Mouse (Mus musculus) forebrain, embryonic 12.5 days (tissue): ENCODE measurements at regions not wholly inside any gene's neighbourhood (a gene's known extent, or its start where the extent isn't known, plus 50 kb on each side); places are given as distances from the start of the nearest gene placed in this dataset.

Source experiments
- ATAC-seq: fragments of 200-750 bp; cut with Nextera tagmentation; 2 replicates; pipeline ENCODE4 v1.8.0; 2017; ENCODE audit warnings: moderate TSS enrichment; ENCODE audit not compliant: low FRiP score
- H3K27ac ChIP-seq: fragments of 300-500 bp; sonication (generic); 2 replicates; pipeline ENCODE4 v1.5.1; 2016; ENCODE audit warnings: mild to moderate bottlenecking
- H3K27me3 ChIP-seq: fragments of 300-500 bp; sonication (generic); 2 replicates; pipeline ENCODE4 v1.6.1; 2016; ENCODE audit warnings: mild to moderate bottlenecking
- H3K36me3 ChIP-seq: fragments of 300-500 bp; sonication (generic); replicated peaks from 2 replicates; pipeline ENCODE4 v1.6.1; 2016; ENCODE audit warnings: mild to moderate bottlenecking
- H3K4me1 ChIP-seq: fragments of 300-500 bp; sonication (generic); 2 replicates; pipeline ENCODE4 v1.6.1; 2016
- H3K4me2 ChIP-seq: fragments of 300-500 bp; sonication (generic); 2 replicates; pipeline ENCODE4 v1.6.1; 2016; ENCODE audit warnings: mild to moderate bottlenecking, moderate library complexity
- H3K4me3 ChIP-seq: fragments of 300-500 bp; sonication (generic); replicated peaks from 2 replicates; pipeline ENCODE4 v1.5.1; 2016; ENCODE audit warnings: mild to moderate bottlenecking
- H3K9ac ChIP-seq: fragments of 300-500 bp; sonication (generic); 2 replicates; pipeline ENCODE4 v1.6.1; 2016; ENCODE audit warnings: mild to moderate bottlenecking
- H3K9me3 ChIP-seq: fragments of 300-500 bp; sonication (generic); 2 replicates; pipeline ENCODE4 v1.6.1; 2016
- WGBS: fragments of 180-500 bp; shearing (Covaris S2); methylation state at CpG from one replicate; pipeline ENCODE4 v1.1.7; 2016; 5-methylcytosine and 5-hydroxymethylcytosine counted together

DNA sequence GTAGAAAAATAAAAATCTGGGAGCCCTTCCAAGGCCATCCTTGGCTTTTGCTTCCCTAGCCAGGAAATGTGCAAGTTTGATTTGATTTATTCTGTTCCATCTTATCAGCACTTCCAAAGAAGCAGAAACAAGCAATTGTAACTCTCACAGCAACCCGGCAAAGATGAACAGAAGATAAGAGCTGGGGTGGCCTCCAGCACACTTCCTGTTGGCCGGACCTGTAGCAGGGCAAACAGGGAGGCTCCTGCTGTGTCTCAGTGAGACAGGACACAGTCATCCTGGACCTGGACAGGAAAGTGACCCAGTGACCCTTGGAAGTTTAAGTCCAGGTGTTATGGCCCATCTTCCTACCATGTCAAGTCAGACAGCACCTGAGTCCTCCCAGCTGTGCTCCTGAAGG lies 58.6 kb upstream of the Cldn5 start:
- no peak overlapping the region for H3K9ac ChIP-seq
- no peaks in the 10 kb centered on the region for H3K4me1 ChIP-seq
- no peak overlapping the region for H3K27ac ChIP-seq
- H3K27me3 ChIP-seq = peaks cover 4% of the 10 kb centered on the region; the same call in 1 of the 2 replicates
- H3K4me2 ChIP-seq = no peak overlapping the region
- H3K9me3 ChIP-seq = no peaks in the 10 kb centered on the region
- H3K4me3 ChIP-seq = no peak overlapping the region
- WGBS = 70% methylated on average over 2 of the region's 2 CpGs
- no peak for ATAC-seq
- H3K36me3 ChIP-seq = no peaks in the 10 kb centered on the region

DNA sequence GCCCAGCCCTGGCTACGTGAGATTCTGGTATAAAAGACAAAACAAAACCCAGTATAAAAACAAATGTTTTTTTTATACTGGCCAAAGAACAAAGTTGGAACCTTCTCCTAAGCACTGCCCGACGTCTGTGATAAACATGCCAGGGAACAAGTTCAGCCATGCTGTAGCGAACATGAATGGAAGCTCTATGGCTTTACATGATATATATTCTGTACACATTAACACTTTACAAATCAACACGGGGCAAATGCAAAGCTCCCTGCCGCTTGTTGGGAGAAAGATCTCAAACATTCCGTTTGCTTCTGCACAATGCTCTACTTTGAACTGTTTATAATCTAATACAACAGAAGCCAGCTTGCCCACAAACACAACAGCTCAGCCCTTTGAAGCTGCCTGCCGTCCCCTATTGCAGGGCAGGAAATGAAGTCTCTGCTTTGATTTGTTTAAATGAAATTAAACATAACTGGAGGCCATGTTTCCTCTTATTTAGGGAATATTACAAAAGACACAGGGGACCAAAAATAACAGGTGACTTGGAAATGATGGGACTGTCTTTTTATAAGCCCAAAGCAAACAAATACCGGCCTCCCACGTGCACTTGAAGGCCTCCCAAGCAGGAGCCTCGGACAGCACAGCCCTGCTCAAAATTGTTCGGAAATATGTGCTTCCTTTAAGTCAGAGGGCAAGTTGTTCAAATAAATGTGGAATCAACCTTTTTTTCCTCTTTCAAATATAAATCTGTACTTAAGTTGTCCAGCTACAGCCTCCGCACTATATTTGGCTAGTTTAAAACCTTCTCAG lies 56.0 kb upstream of the Cldn5 start:
- Histone ChIP-seq H3K9me3 (no peaks in the 10 kb centered on the region), H3K4me3 (no peak overlapping the region), H3K27me3 (peaks cover 4% of the 10 kb centered on the region; the same call in 1 of the 2 replicates), H3K4me1 (no peaks in the 10 kb centered on the region), H3K36me3 (no peaks in the 10 kb centered on the region), H3K9ac (no peak overlapping the region), H3K4me2 (no peak overlapping the region), H3K27ac (no peak overlapping the region)
- no peak for ATAC-seq
- WGBS = 66% methylated on average over 13 of the region's 13 CpGs

DNA sequence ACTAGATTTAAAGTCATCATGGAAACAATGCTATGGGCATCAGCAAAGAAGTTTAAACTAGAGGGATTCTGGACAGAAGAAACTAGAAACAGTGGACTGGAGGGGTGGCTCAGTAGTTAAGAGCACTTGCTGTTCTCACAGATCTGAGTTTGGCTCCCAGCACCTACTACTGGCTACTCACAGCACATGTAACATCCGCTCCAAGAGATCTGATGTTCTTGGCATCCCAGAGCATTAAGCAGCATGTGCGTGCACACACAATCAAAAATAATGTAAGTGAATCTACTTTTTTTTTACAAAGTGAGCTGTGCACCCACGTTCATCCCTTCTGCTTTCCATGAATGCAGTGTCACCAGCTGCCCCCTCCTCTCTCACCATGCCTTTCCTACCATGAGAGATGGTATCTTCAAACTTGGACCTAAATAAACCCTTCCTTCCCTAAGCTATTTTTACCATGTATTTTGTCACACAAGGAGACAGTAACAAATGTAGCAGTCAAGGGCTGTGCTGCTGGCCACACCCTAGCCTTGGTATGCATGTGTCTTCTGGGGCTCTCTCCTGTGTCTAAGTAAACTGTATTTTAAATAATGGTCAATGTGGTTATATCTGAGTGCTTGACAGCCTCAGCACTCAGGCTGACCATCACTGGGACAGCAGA lies 53.3 kb upstream of the Cldn5 start:
- Histone ChIP-seq H3K36me3 (no peaks in the 10 kb centered on the region), H3K9me3 (no peaks in the 10 kb centered on the region)
- 83% methylated on average over 3 of the region's 3 CpGs for WGBS

DNA sequence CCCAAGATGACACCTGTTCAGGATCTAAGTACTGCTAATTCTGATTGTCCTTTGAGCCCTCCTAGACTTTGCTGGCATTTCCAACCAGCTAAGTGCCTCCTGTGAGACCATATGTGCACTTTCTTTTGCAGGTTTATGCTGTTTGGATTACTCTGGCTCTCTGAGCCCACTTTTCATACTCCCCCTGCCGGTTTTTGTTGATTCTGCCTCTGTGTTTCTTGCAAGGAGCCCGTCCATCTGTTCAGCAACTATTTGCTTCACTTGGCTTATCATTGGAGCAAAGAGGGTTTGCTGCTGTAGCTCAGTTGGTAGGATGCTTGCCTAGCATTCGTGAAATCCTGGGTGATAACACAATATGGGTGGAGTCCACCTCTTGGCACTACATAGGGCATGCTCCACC lies 52.8 kb upstream of the Cldn5 start:
- no peak overlapping the region for H3K4me2 ChIP-seq
- no peaks in the 10 kb centered on the region for H3K9me3 ChIP-seq
- no peak overlapping the region for H3K27ac ChIP-seq
- no peak overlapping the region for H3K4me3 ChIP-seq
- no peak for ATAC-seq
- 55% methylated on average over 3 of the region's 3 CpGs for WGBS
- H3K9ac ChIP-seq = no peak overlapping the region
- H3K36me3 ChIP-seq = no peaks in the 10 kb centered on the region
- peaks cover 4% of the 10 kb centered on the region; the same call in 1 of the 2 replicates for H3K27me3 ChIP-seq
- H3K4me1 ChIP-seq = no peaks in the 10 kb centered on the region

More for the DNA sequence above, 53.3 kb upstream of the Cldn5 start:
- Histone ChIP-seq H3K4me1 (no peaks in the 10 kb centered on the region), H3K9ac (no peak overlapping the region), H3K4me3 (no peak overlapping the region), H3K27me3 (peaks cover 4% of the 10 kb centered on the region; the same call in 1 of the 2 replicates), H3K4me2 (no peak overlapping the region), H3K27ac (no peak overlapping the region)
- ATAC-seq = no peak

DNA sequence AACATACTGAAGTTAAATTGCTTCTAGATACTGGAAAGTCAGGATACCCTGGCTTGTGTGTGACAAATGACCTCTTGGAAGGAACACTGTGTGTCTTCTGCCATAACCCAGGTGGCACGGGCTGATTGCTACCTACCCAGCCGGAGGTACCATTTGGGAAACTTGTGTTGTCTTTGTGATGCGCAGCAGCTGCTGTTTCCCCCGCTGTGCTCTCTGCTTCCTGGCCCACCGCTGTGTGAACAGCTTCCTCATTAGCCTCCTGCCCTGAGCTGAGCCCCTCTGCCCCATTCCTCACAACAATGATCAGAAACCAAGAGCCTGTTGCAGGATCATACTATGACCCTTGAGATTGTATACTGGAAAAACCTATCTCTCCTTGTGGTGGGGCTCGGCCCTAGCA lies 51.9 kb upstream of the Cldn5 start:
- Histone ChIP-seq H3K4me2 (no peak overlapping the region), H3K27ac (no peak overlapping the region), H3K4me1 (no peaks in the 10 kb centered on the region), H3K27me3 (peaks cover 4% of the 10 kb centered on the region; the same call in 1 of the 2 replicates), H3K9ac (no peak overlapping the region), H3K4me3 (no peak overlapping the region), H3K9me3 (no peaks in the 10 kb centered on the region), H3K36me3 (no peaks in the 10 kb centered on the region)
- 24% methylated on average over 6 of the region's 6 CpGs for WGBS
- ATAC-seq = no peak
